Mouse (Mus musculus) bone marrow macrophage, adult 2 months (primary cell): Measurements from ENCODE around the gene Slc6a20a.

Experiments
- CTCF ChIP-seq: IDR thresholded peaks from 2 replicates; pipeline ENCODE4 v1.5.1; 2012; ENCODE audit warnings: low read depth, mild to moderate bottlenecking, low read length, moderate library complexity
- POLR2A ChIP-seq: IDR thresholded peaks from 2 replicates; pipeline ENCODE4 v1.6.1; 2012; ENCODE audit warnings: mild to moderate bottlenecking, low read depth, low read length, borderline replicate concordance

GRCm38 (mm10) chr9:123649785-123650511 is 28.7 kb downstream of the Slc6a20a start:
- no peak for TF ChIP-seq CTCF
- TF ChIP-seq POLR2A, result no peak
